Mouse (Mus musculus): ENCODE measurements at regions not wholly inside any gene's neighbourhood (a gene's known extent, or its start where the extent isn't known, plus 50 kb on each side); places are given as distances from the start of the nearest gene placed in this dataset.

- DNase-seq = no peak
Measured at GRCm38 (mm10) chr3:34231593-34232328, 150.6 kb upstream of the Dnajc19 start.

- no peak for DNase-seq
Measured at GRCm38 (mm10) chr3:34222291-34222690, 141.2 kb upstream of the Dnajc19 start.

GRCm38 (mm10) chr3:34219741-34220310 is 138.7 kb upstream of the Dnajc19 start:
- DNase-seq = no peak

- no peak for DNase-seq
Measured at GRCm38 (mm10) chr3:34219096-34219495, 138.0 kb upstream of the Dnajc19 start.

- DNase-seq = no peak
Measured at GRCm38 (mm10) chr3:34217911-34218310, 136.8 kb upstream of the Dnajc19 start.

GRCm38 (mm10) chr3:34214233-34214632 is 133.1 kb upstream of the Dnajc19 start:
- no peak for DNase-seq

- DNase-seq = no peak
Measured at GRCm38 (mm10) chr3:34206454-34206853, 125.3 kb upstream of the Dnajc19 start.

- peak; percentile 35 for DNase-seq
Measured at GRCm38 (mm10) chr3:34198228-34198627, 117.1 kb upstream of the Dnajc19 start.

GRCm38 (mm10) chr3:34197163-34197455 is 116.0 kb upstream of the Dnajc19 start:
- no peak for DNase-seq

GRCm38 (mm10) chr3:34196451-34197162 is 115.5 kb upstream of the Dnajc19 start:
- DNase-seq = no peak

GRCm38 (mm10) chr3:34195729-34196450 is 114.8 kb upstream of the Dnajc19 start:
- no peak for DNase-seq

GRCm38 (mm10) chr3:34173416-34174097 is 92.4 kb upstream of the Dnajc19 start:
- no peak for DNase-seq

GRCm38 (mm10) chr3:34172899-34173298 is 91.8 kb upstream of the Dnajc19 start:
- DNase-seq = no peak

GRCm38 (mm10) chr3:34171893-34172292 is 90.8 kb upstream of the Dnajc19 start:
- no peak for DNase-seq

- no peak for DNase-seq
Measured at GRCm38 (mm10) chr3:34168087-34168486, 87.0 kb upstream of the Dnajc19 start.

GRCm38 (mm10) chr3:34150036-34150435 is 68.9 kb upstream of the Dnajc19 start:
- DNase-seq = no peak

GRCm38 (mm10) chr3:34143652-34144051 is 62.5 kb upstream of the Dnajc19 start:
- DNase-seq = no peak

GRCm38 (mm10) chr3:34139227-34139626 is 58.1 kb upstream of the Dnajc19 start:
- DNase-seq = no peak

- DNase-seq = no peak
Measured at GRCm38 (mm10) chr3:34137984-34138383, 56.9 kb upstream of the Dnajc19 start.

GRCm38 (mm10) chr3:34136385-34136784 is 55.3 kb upstream of the Dnajc19 start:
- DNase-seq = no peak

All from adrenal gland, postnatal 14 days (tissue).